Mouse (Mus musculus) hindbrain, embryonic 11.5 days (tissue): Measurements from ENCODE around the gene Slc29a4. TPM values are rescaled to one million over a fixed set of nuclear protein-coding genes. Genes with fewer than 3 reads are reported as not detected.

Experiments used
- ATAC-seq: fragments of 200-750 bp; cut with Nextera tagmentation; 2 replicates; pipeline ENCODE4 v1.8.0; 2017; ENCODE audit warnings: mild to moderate bottlenecking, moderate TSS enrichment, moderate library complexity; ENCODE audit not compliant: low FRiP score
- DNase-seq: peaks from one replicate; pipeline ENCODE4 v3.0.0-alpha.2; 2015; ENCODE audit warnings: low spot score
- H3K27ac ChIP-seq: fragments of 300-500 bp; sonication (generic); 2 replicates; pipeline ENCODE4 v1.5.1; 2014; ENCODE audit warnings: mild to moderate bottlenecking, low read depth, low read length
- H3K27me3 ChIP-seq: fragments of 300-500 bp; sonication (generic); 2 replicates; pipeline ENCODE4 v1.6.1; 2014; ENCODE audit warnings: mild to moderate bottlenecking, low read length, moderate library complexity, mixed read lengths; ENCODE audit not compliant: control insufficient read depth, insufficient read depth
- H3K36me3 ChIP-seq: fragments of 300-500 bp; sonication (generic); 2 replicates; pipeline ENCODE4 v1.6.1; 2014; ENCODE audit warnings: mild to moderate bottlenecking, low read length, moderate library complexity, mixed read lengths; ENCODE audit not compliant: control insufficient read depth, insufficient read depth
- H3K4me1 ChIP-seq: fragments of 300-500 bp; sonication (generic); replicated peaks from 2 replicates; pipeline ENCODE4 v1.6.1; 2014; ENCODE audit warnings: low read length, mixed read lengths; ENCODE audit not compliant: control insufficient read depth, insufficient read depth
- H3K4me2 ChIP-seq: fragments of 300-500 bp; sonication (generic); replicated peaks from 2 replicates; pipeline ENCODE4 v1.6.1; 2014; ENCODE audit warnings: mild to moderate bottlenecking, low read depth, low read length
- H3K4me3 ChIP-seq: fragments of 300-500 bp; sonication (generic); 2 replicates; pipeline ENCODE4 v1.5.1; 2014; ENCODE audit warnings: low read depth, low read length
- H3K9ac ChIP-seq: fragments of 300-500 bp; sonication (generic); 2 replicates; pipeline ENCODE4 v1.6.1; 2014; ENCODE audit warnings: low read depth, low read length
- H3K9me3 ChIP-seq: fragments of 300-500 bp; sonication (generic); 2 replicates; pipeline ENCODE4 v1.6.1; 2016; ENCODE audit warnings: low read length; ENCODE audit not compliant: control insufficient read depth
- WGBS: fragments of 180-500 bp; shearing (Covaris S2); extraction: QIAGEN DNeasy Blood & Tissue Kit; methylation state at CpG from one replicate; pipeline ENCODE4 v1.1.7; 2014; 5-methylcytosine and 5-hydroxymethylcytosine counted together
- polyA plus RNA-seq: library from polyadenylated mRNA; unstranded; fragments of >200 nt; fragmentation: Nextera tagmentation; extraction: Ambion mirVana; gene quantifications from 2 replicates; pipeline ENCODE4 v1.2.1, GENCODE M21; 2014

Gene Slc29a4
- polyA plus RNA-seq, 1 experiment from 2014 or later, result 24.1 TPM

DNA sequence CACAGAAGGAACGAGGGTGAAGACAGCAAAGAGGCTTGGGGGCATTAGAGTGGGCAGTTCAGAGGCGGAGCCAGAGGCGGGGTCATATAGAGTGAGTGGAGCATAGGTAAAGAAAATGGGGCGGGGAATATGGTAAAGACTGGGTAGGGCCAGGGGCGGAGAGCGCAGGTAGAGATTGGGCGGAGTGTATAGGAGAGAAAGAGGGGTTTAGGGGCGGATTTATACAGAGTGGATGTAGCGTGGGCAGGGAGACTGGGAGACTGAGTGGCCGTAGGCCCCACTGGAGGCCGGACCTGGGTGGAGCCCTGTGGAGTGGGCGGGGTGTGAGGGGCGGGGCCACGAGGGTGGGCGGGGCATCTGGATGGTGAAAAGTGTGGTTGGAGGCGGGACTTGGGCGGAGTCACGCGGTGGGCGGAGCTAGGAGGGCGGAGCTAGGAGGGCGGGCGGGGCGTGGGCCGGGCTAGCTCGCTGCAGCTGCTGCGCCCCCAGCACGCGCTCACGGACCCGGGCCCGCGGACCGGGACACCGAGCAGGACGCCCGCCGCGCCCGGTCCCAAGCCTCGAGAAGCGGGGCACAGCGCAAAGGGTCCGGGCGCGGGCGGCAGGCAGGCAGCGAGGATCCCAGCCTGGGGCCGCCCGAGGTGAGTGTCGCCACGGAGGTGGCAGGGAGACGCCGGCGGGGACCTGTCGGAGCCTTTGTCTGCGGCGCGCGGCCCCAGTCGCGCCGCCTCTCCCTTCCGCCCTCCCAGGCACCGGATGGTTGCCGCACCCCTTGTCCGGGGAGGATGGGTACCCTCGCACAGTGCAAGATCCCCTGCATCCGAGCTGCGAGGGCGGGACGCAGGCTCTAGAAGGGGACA, 9.6 kb downstream of the Slc29a4 start:
- Histone ChIP-seq H3K36me3 (no peaks in the 10 kb centered on the region), H3K27ac (no peak overlapping the region), H3K4me2 (peak overlapping the region; percentile 64), H3K4me1 (0 out of 2 replicates have a peak, but pooled peaks cover 5% of the 10 kb centered on the region), H3K4me3 (peak overlapping the region; percentile 43), H3K9me3 (no peaks in the 10 kb centered on the region), H3K9ac (peak overlapping the region; percentile 55), H3K27me3 (peaks cover 3% of the 10 kb centered on the region)
- peak; percentile 89 for ATAC-seq
- under 1% methylated on average over 46 of the region's 72 CpGs for WGBS
- peak; percentile 88 for DNase-seq

DNA sequence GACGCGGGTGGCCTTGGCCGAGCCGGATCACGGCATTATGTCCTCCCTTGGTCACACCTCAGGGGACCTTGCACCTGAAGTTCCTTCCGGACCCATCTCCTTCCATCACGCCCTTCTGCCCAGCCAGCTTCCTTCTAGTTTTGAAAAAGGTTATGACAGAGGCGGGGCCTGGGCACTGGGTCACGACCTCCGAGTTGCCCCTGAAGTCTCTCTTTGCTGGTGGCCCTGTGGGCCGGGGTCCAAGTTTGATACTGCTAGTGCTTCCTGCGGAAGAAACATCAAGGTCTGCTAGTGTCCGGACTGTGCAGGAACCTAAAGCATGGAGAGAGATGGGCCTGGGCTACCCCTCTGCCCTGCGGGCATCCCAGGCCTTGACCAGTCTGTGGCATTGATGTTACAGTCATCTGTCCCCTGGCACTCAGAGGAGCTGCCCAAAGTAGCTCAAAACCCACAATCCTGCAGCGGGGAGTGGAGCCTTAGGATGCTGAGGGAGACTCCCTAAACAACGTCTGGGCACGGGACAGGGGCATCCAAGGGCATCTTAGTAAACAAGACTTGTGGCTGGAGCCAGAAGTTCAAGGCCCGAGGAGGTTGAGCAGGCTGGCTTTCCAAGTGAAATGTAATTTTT, 10.3 kb downstream of the Slc29a4 start:
- DNase-seq, result peak; percentile 26
- H3K9ac ChIP-seq, result peak overlapping the region; percentile 55
- H3K27ac ChIP-seq, result no peak overlapping the region
- H3K9me3 ChIP-seq, result no peaks in the 10 kb centered on the region
- H3K27me3 ChIP-seq, result peaks cover 3% of the 10 kb centered on the region
- peak overlapping the region; percentile 43 for H3K4me3 ChIP-seq
- peak; percentile 23; the same call in 1 of the 2 replicates for ATAC-seq
- H3K36me3 ChIP-seq, result no peaks in the 10 kb centered on the region
- H3K4me1 ChIP-seq, result 0 out of 2 replicates have a peak, but pooled peaks cover 5% of the 10 kb centered on the region
- 22% methylated on average over 18 of the region's 18 CpGs for WGBS
- H3K4me2 ChIP-seq, result peak overlapping the region; percentile 64

DNA sequence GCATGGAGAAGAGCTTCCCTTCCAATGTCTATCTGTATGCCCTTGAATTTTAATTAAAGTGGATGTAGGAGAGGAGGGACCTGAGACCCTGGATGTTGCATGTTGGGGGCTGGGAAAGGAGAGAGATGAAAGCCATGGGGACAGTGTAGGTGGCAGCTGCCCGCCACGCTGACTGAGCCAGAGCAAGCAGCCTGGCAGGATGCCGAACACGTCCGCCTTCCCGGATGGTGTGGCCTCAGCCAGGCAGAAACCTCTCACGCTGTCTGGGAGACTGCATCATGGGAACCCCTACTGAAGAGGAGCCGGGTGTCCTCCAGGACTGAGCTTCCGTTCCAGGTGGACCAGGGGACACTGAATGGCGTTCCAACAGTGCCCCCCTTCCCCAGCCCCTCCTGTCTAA, 11.3 kb downstream of the Slc29a4 start:
- H3K4me2 ChIP-seq, result peak overlapping the region; percentile 64
- H3K9ac ChIP-seq, result no peak overlapping the region
- 0 out of 2 replicates have a peak overlapping the region, but pooled peaks have one; percentile 8 for H3K4me3 ChIP-seq
- WGBS, result 83% methylated on average over 10 of the region's 10 CpGs
- H3K27ac ChIP-seq, result no peak overlapping the region
- no peak for ATAC-seq
- no peaks in the 10 kb centered on the region for H3K9me3 ChIP-seq
- H3K27me3 ChIP-seq, result peaks cover 3% of the 10 kb centered on the region
- 0 out of 2 replicates have a peak, but pooled peaks cover 5% of the 10 kb centered on the region for H3K4me1 ChIP-seq
- no peak for DNase-seq
- no peaks in the 10 kb centered on the region for H3K36me3 ChIP-seq

DNA sequence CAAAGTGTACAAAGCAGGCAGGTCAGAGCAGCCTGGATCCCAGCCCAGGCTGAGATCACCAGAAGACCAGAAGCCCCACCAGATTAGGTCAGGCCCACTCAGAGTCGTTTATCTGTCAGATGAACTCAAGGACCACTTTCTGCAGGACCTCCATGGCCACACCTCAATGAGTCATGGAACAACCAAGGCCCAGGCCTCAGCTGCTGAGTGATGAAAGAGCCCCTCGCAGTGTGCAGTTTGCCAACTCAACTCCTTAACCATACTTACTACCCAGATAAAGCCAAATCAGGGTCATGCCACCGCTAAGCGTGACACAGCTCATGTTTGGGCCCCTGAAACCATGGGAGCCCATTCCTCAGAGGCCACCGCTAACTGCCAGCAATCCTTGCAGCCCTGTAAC, 15.4 kb downstream of the Slc29a4 start:
- ATAC-seq (no peak), DNase-seq (no peak)
- no peak overlapping the region for H3K9ac ChIP-seq
- no peaks in the 10 kb centered on the region for H3K27me3 ChIP-seq
- H3K4me1 ChIP-seq, result 0 out of 2 replicates have a peak, but pooled peaks cover 5% of the 10 kb centered on the region
- H3K36me3 ChIP-seq, result peaks cover 9% of the 10 kb centered on the region; the same call in 1 of the 2 replicates
- H3K27ac ChIP-seq, result no peak overlapping the region
- no peak overlapping the region for H3K4me3 ChIP-seq
- no peak overlapping the region for H3K4me2 ChIP-seq
- 89% methylated on average over 5 of the region's 5 CpGs for WGBS
- no peaks in the 10 kb centered on the region for H3K9me3 ChIP-seq

DNA sequence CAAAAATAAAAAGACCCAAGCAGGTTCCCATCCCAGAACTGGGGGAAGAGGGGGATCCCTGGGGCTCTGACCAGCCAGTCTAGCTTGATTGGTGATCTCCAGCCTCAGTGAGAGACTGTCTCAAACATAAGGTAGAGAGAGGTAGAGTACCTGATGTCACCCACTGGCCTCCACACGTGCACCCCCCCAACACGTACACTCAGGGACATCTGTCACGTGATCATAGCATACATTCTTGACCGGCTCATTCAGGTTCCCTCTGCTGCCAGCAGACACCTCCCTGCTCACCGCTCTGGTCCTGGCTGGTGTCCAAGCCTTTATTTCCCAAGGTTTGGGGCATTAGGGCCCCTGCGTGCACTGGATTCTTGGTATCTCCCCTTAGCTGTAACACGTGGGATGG, 17.1 kb downstream of the Slc29a4 start:
- H3K4me3 ChIP-seq, result no peak overlapping the region
- no peak overlapping the region for H3K27ac ChIP-seq
- no peaks in the 10 kb centered on the region for H3K27me3 ChIP-seq
- no peaks in the 10 kb centered on the region for H3K4me1 ChIP-seq
- ATAC-seq, result no peak
- no peak overlapping the region for H3K9ac ChIP-seq
- peaks cover 9% of the 10 kb centered on the region; the same call in 1 of the 2 replicates for H3K36me3 ChIP-seq
- H3K9me3 ChIP-seq, result no peaks in the 10 kb centered on the region
- H3K4me2 ChIP-seq, result no peak overlapping the region
- WGBS, result 90% methylated on average over 7 of the region's 7 CpGs
- DNase-seq, result no peak

DNA sequence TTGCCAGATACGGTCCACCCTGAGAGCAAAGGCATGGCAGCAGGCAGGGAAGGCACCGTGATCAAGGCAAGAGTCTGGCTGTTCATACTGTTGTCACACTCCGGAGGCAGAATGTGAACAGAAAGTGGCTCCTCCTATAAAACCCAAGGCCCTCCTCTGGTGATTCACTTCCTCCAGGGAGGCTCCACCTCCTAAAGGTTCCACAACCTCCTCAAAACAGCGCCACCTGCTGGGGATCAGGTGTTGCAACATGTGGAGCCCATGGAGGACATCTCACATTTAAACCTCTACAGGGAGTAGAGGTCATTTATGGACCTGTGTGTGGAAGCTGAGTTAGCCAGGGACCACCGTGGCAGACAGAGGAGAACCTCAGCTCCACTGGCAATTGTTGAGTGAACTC, 20.1 kb downstream of the Slc29a4 start:
- Histone ChIP-seq H3K9me3 (no peaks in the 10 kb centered on the region), H3K4me2 (no peak overlapping the region), H3K4me3 (no peak overlapping the region), H3K36me3 (peaks cover 9% of the 10 kb centered on the region; the same call in 1 of the 2 replicates), H3K27me3 (no peaks in the 10 kb centered on the region), H3K9ac (no peak overlapping the region), H3K4me1 (no peaks in the 10 kb centered on the region), H3K27ac (no peak overlapping the region)
- 85% methylated on average over 5 of the region's 5 CpGs for WGBS
- DNase-seq (no peak), ATAC-seq (no peak)

DNA sequence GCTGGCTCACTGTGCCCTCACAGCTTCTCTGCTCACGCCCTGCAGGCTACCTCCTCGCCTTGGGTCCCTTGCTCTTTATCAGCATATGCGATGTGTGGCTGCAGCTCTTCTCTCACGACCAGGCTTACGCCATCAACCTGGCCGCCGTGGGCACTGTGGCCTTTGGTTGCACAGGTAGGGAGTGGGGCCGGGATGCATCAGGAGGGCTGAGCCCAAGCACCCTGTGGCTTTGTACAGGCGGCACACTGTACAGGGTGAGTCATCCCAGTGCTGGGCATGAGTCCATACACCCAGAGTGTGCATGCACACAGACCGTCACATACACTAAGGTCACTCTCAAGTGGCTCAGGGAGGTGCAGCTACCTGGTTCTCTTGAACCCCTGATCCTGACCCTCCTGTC, 21.7 kb downstream of the Slc29a4 start:
- Histone ChIP-seq H3K9me3 (no peaks in the 10 kb centered on the region), H3K4me2 (no peak overlapping the region), H3K27ac (no peak overlapping the region), H3K4me1 (no peaks in the 10 kb centered on the region), H3K9ac (no peak overlapping the region), H3K4me3 (no peak overlapping the region), H3K36me3 (peaks cover 9% of the 10 kb centered on the region; the same call in 1 of the 2 replicates), H3K27me3 (no peaks in the 10 kb centered on the region)
- 90% methylated on average over 10 of the region's 10 CpGs for WGBS
- ATAC-seq (no peak), DNase-seq (no peak)

DNA sequence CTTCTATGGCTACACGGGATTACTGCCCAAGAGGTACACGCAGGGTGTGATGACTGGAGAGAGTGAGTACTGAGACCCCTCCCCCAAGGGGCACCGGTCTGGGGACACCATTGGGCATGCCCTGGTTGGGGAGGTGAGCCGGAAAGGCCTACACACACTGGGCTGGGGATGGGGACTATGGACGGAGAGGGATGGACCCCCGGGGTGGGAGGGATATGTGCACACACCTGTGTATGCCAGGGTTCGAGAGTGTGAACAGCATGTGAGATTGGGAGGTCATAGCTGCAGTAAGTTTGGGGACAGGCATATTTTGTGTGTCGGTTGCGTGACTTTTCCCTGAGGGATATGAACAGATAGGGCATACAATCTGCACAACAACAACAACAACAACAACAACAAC, 22.7 kb downstream of the Slc29a4 start:
- Histone ChIP-seq H3K27me3 (no peaks in the 10 kb centered on the region), H3K36me3 (peaks cover 12% of the 10 kb centered on the region), H3K4me1 (no peaks in the 10 kb centered on the region), H3K9me3 (no peaks in the 10 kb centered on the region), H3K27ac (no peak overlapping the region), H3K4me3 (no peak overlapping the region), H3K4me2 (no peak overlapping the region), H3K9ac (no peak overlapping the region)
- 87% methylated on average over 9 of the region's 9 CpGs for WGBS
- no peak for DNase-seq
- no peak for ATAC-seq
